Mouse (Mus musculus): ENCODE measurements around the gene Angptl4. TPM values are rescaled to one million over a fixed set of nuclear protein-coding genes. Genes with fewer than 3 reads are reported as not detected.

Angptl4 gene
- polyA plus RNA-seq, 1 experiment from 2014 or later = 22.6 TPM

GRCm38 (mm10) chr17:33816612-33817011 is 35.0 kb upstream of the Angptl4 start:
- 79% methylated on average over 5 of the region's 5 CpGs for WGBS
- Histone ChIP-seq H3K4me2 (peak overlapping the region; percentile 79), H3K27me3 (replicated peaks) (no peaks in the 10 kb centered on the region), H3K4me3 (0 out of 2 replicates have a peak overlapping the region, but pooled peaks have one; percentile 58), H3K27ac (no peak overlapping the region), H3K4me1 (peaks cover 21% of the 10 kb centered on the region), H3K9ac (peak overlapping the region; percentile 63; the same call in 1 of the 2 replicates), H3K36me3 (replicated peaks) (peaks cover 7% of the 10 kb centered on the region), H3K9me3 (no peaks in the 10 kb centered on the region)
- no peak for ATAC-seq (replicated peaks)

GRCm38 (mm10) chr17:33815399-33815798 is 33.8 kb upstream of the Angptl4 start:
- Histone ChIP-seq H3K36me3 (replicated peaks) (no peaks in the 10 kb centered on the region), H3K4me2 (no peak overlapping the region), H3K9ac (no peak overlapping the region), H3K27me3 (replicated peaks) (no peaks in the 10 kb centered on the region), H3K4me1 (peaks cover 26% of the 10 kb centered on the region), H3K9me3 (no peaks in the 10 kb centered on the region), H3K27ac (no peak overlapping the region), H3K4me3 (no peak overlapping the region)
- ATAC-seq (replicated peaks) = no peak
- WGBS = 89% methylated on average over 6 of the region's 6 CpGs

- peaks cover 14% of the 10 kb centered on the region for H3K4me1 ChIP-seq
- H3K4me2 ChIP-seq = no peak overlapping the region
- no peak overlapping the region for H3K27ac ChIP-seq
- H3K9ac ChIP-seq = no peak overlapping the region
- H3K4me3 ChIP-seq = no peak overlapping the region
- no peaks in the 10 kb centered on the region for H3K36me3 ChIP-seq (replicated peaks)
- H3K27me3 ChIP-seq (replicated peaks) = no peaks in the 10 kb centered on the region
- no peak for ATAC-seq (replicated peaks)
- WGBS = 70% methylated on average over 4 of the region's 4 CpGs
- no peaks in the 10 kb centered on the region for H3K9me3 ChIP-seq
Observed at GRCm38 (mm10) chr17:33812990-33813389, 31.4 kb upstream of the Angptl4 start.

GRCm38 (mm10) chr17:33812475-33812874 is 30.8 kb upstream of the Angptl4 start:
- no peaks in the 10 kb centered on the region for H3K27me3 ChIP-seq (replicated peaks)
- H3K4me3 ChIP-seq = no peak overlapping the region
- ATAC-seq (replicated peaks) = no peak
- H3K9me3 ChIP-seq = no peaks in the 10 kb centered on the region
- no peak overlapping the region for H3K27ac ChIP-seq
- WGBS = 57% methylated on average over 3 of the region's 3 CpGs
- H3K4me2 ChIP-seq = no peak overlapping the region
- H3K4me1 ChIP-seq = peaks cover 12% of the 10 kb centered on the region
- H3K9ac ChIP-seq = no peak overlapping the region
- no peaks in the 10 kb centered on the region for H3K36me3 ChIP-seq (replicated peaks)

- H3K27ac ChIP-seq = no peak overlapping the region
- no peaks in the 10 kb centered on the region for H3K27me3 ChIP-seq (replicated peaks)
- WGBS = 28% methylated on average over 7 of the region's 7 CpGs
- H3K4me3 ChIP-seq = peak overlapping the region; percentile 49
- ATAC-seq (replicated peaks) = 0 out of 2 replicates have a peak, but pooled peaks have one; percentile 30
- 0 out of 2 replicates have a peak, but pooled peaks cover 5% of the 10 kb centered on the region for H3K4me1 ChIP-seq
- 0 out of 2 replicates have a peak overlapping the region, but pooled peaks have one; percentile 47 for H3K9ac ChIP-seq
- no peaks in the 10 kb centered on the region for H3K36me3 ChIP-seq (replicated peaks)
- no peaks in the 10 kb centered on the region for H3K9me3 ChIP-seq
- peak overlapping the region; percentile 77 for H3K4me2 ChIP-seq
Observed at GRCm38 (mm10) chr17:33811142-33811516, 29.5 kb upstream of the Angptl4 start.

- H3K4me2 ChIP-seq = peak within 1 kb of the TSS; percentile 77
- peak within 1 kb of the TSS; percentile 49 for H3K4me3 ChIP-seq
- WGBS = 1% methylated on average over 36 of the region's 36 CpGs
- H3K27ac ChIP-seq = no peak within 1 kb of the TSS
- peak; percentile 99 for ATAC-seq (replicated peaks)
- peak within 1 kb of the TSS; percentile 47 for H3K9ac ChIP-seq
- H3K9me3 ChIP-seq = no peaks in the 10 kb centered on the region
- no peaks in the 10 kb centered on the region for H3K27me3 ChIP-seq (replicated peaks)
- H3K36me3 ChIP-seq (replicated peaks) = no peaks in the 10 kb centered on the region
- H3K4me1 ChIP-seq = 0 out of 2 replicates have a peak, but pooled peaks cover 5% of the 10 kb centered on the region
Observed at GRCm38 (mm10) chr17:33810334-33811141, 28.9 kb upstream of the Angptl4 start, which contains the start of gene Kank3. Gene Kank3 (plus strand): TSS chr17:33810519.

DNA sequence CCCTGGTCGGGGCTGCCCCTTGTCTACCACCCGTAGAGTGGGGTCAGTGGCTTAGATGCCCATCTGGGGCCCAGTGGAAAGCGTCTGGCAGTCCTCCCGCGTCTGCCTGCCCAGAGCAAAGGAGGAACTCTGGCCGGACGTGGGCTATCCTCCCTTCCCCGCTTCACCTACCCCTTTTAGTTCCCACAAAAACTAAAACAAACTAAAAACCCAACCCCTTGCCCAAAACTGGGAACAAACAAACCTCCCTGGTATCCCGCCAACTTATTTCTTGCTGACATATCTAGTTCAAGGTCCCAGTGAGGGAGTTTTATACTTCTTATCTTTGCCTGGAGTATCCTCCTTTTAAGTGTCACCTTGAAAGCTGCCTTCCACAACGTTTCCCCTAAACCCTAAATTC is 26.6 kb upstream of the Angptl4 start:
- Histone ChIP-seq H3K9ac (no peak overlapping the region), H3K27ac (no peak overlapping the region), H3K4me1 (0 out of 2 replicates have a peak, but pooled peaks cover 5% of the 10 kb centered on the region), H3K36me3 (replicated peaks) (no peaks in the 10 kb centered on the region), H3K4me3 (no peak overlapping the region), H3K4me2 (no peak overlapping the region), H3K9me3 (no peaks in the 10 kb centered on the region), H3K27me3 (replicated peaks) (no peaks in the 10 kb centered on the region)
- WGBS = 42% methylated on average over 10 of the region's 10 CpGs
- no peak for ATAC-seq (replicated peaks)

DNA sequence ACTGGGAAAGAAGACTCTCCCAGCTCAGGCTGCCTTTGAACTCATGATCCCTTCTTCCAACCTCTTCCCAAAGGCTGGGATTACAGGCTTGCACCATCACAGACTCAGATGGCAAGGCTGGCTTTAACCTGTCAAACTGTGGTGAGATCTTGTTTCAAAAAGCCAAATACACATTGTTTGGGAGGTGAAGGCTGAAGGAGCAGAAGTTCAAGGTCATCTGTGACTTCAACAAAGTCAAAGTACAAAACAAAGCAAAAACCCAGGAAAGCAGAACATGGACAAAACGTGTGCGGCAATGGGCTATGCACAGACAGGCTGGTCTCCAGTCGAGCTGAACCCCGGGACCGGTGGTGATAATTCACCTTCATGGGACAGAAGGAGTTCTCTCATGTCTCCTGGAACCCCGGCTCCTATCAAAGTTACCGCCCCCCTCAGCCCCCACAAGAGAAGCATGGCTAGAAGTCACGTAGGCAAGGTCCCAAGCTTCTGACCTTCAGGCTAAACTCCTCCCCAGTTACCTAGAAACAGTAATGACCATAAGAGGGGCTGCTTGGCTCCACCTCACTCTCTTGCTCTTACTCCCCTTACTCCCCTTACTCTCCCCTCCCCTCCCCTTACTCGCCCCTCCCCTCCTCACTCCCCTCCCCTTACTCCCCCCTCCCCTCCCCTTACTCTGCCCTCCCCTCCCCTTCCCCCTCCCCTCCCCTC is 25.7 kb upstream of the Angptl4 start:
- Histone ChIP-seq H3K4me2 (no peak overlapping the region), H3K9ac (no peak overlapping the region), H3K9me3 (no peaks in the 10 kb centered on the region), H3K4me1 (0 out of 2 replicates have a peak, but pooled peaks cover 5% of the 10 kb centered on the region), H3K4me3 (no peak overlapping the region), H3K27ac (no peak overlapping the region), H3K36me3 (replicated peaks) (no peaks in the 10 kb centered on the region), H3K27me3 (replicated peaks) (no peaks in the 10 kb centered on the region)
- ATAC-seq (replicated peaks) = no peak
- WGBS = 60% methylated on average over 8 of the region's 9 CpGs

DNA sequence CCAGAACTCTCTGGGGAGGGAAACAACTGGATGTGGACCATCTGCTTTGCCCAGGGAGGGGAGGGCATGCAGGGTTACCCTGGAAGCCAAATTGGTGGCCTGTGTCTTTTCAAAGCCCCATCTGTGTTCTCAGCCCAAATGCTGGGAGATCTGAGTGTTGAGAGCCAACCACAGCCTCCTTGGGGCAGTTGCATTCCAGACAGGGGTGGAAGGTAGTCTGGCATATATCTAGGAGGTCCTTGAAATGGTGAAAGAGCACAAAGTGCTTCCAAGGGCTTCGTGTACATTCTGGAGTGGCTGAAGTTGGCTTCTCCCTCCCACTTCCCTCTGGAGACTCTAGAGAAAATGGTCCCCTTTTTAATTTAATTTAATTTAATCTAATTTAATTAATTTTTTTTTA is 23.1 kb upstream of the Angptl4 start:
- Histone ChIP-seq H3K4me1 (no peaks in the 10 kb centered on the region), H3K4me2 (no peak overlapping the region), H3K27ac (no peak overlapping the region), H3K27me3 (replicated peaks) (no peaks in the 10 kb centered on the region), H3K4me3 (no peak overlapping the region), H3K9ac (no peak overlapping the region), H3K36me3 (replicated peaks) (no peaks in the 10 kb centered on the region), H3K9me3 (no peaks in the 10 kb centered on the region)
- 55% methylated on average over 1 of the region's 1 CpGs for WGBS
- no peak for ATAC-seq (replicated peaks)

GRCm38 (mm10) chr17:33804205-33804604 is 22.6 kb upstream of the Angptl4 start:
- WGBS = 70% methylated on average over 4 of the region's 4 CpGs
- Histone ChIP-seq H3K27ac (no peak overlapping the region), H3K4me1 (no peaks in the 10 kb centered on the region), H3K27me3 (replicated peaks) (no peaks in the 10 kb centered on the region), H3K36me3 (replicated peaks) (no peaks in the 10 kb centered on the region), H3K9ac (no peak overlapping the region), H3K4me2 (no peak overlapping the region), H3K9me3 (no peaks in the 10 kb centered on the region), H3K4me3 (no peak overlapping the region)
- no peak for ATAC-seq (replicated peaks)

GRCm38 (mm10) chr17:33802221-33802620 is 20.6 kb upstream of the Angptl4 start:
- H3K4me3 ChIP-seq = no peak overlapping the region
- H3K9ac ChIP-seq = no peak overlapping the region
- H3K4me1 ChIP-seq = no peaks in the 10 kb centered on the region
- 3% methylated on average over 2 of the region's 2 CpGs for WGBS
- no peaks in the 10 kb centered on the region for H3K9me3 ChIP-seq
- ATAC-seq (replicated peaks) = no peak
- no peaks in the 10 kb centered on the region for H3K36me3 ChIP-seq (replicated peaks)
- no peak overlapping the region for H3K27ac ChIP-seq
- no peaks in the 10 kb centered on the region for H3K27me3 ChIP-seq (replicated peaks)
- no peak overlapping the region for H3K4me2 ChIP-seq

DNA sequence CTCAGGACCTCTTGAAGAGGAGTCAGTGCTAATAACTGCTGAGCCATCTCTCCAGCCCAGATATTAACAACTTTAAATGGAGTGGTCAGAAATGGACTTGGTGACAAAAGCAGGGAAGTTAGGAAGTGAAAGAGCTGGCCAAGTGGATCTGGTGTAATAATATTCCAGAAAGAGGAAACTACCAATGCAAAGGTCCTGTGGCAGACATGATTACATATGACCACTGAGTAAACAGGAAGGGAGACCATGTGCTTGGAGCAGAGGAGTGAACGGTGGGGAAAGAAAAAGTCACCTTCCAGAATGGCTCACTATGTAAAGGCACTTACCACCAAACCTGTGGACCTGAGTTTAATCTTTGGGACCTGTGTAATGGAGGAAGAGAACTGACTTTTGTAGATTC is 17.6 kb upstream of the Angptl4 start:
- Histone ChIP-seq H3K27ac (no peak overlapping the region), H3K27me3 (replicated peaks) (no peaks in the 10 kb centered on the region), H3K4me3 (no peak overlapping the region), H3K9me3 (no peaks in the 10 kb centered on the region), H3K4me1 (no peaks in the 10 kb centered on the region), H3K36me3 (replicated peaks) (no peaks in the 10 kb centered on the region), H3K9ac (no peak overlapping the region), H3K4me2 (no peak overlapping the region)
- no peak for ATAC-seq (replicated peaks)
- 64% methylated on average over 1 of the region's 1 CpGs for WGBS
